Mouse (Mus musculus): ENCODE results near the gene Samd7. TPM values are rescaled to one million over a fixed set of nuclear protein-coding genes. Genes with fewer than 3 reads are reported as not detected.

Samd7 gene
- total RNA-seq, 2 experiments from 2014 or later = not detected

DNA sequence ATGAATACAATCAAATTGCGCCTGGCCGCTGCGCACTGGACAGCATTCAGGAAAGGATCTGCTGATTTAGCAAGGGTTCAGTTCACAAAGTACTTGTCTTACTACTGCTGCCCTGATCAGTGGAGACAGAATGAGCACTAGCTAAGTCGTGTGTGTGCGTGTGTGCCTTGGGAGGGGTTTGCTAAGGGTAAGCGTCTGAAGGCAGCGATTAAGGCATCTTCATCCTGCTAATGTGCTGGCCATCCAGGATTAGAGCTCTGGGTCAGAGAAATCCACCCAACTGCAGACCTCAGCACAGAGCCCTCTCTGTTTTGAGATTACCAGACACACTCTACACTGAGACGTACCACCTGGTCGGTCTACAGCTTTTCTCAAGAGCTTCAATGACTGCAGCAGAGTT lies 2.2 kb downstream of the Samd7 start:
- intact Hi-C loops (cut with DNase I) = no loop called here
- DNase-seq = no peak

- no peak for DNase-seq
- intact Hi-C loops (cut with DNase I) = no loop called here
Measured at GRCm38 (mm10) chr3:30754696-30755095, 8.6 kb downstream of the Samd7 start.

DNA sequence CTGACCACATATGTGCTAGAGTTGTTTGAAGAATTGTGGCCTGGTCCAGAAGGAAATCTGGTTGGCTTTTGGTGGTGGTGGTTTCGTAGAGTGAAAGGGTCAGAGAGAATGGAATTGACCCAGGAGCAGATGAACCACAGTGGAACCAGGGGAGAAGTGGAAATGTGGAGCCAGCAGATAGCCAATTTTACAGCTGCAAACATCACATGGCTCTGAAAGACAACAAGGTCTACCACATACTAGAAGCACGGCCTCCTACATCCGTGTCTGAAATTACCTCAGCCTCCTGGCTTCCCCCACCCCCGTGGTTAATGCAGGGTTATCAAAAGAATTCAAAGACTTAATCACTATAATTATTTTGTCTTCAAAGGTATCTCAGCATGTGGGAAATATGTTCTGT lies 18.8 kb downstream of the Samd7 start:
- intact Hi-C loops (cut with DNase I) = no loop called here
- no peak for DNase-seq

DNA sequence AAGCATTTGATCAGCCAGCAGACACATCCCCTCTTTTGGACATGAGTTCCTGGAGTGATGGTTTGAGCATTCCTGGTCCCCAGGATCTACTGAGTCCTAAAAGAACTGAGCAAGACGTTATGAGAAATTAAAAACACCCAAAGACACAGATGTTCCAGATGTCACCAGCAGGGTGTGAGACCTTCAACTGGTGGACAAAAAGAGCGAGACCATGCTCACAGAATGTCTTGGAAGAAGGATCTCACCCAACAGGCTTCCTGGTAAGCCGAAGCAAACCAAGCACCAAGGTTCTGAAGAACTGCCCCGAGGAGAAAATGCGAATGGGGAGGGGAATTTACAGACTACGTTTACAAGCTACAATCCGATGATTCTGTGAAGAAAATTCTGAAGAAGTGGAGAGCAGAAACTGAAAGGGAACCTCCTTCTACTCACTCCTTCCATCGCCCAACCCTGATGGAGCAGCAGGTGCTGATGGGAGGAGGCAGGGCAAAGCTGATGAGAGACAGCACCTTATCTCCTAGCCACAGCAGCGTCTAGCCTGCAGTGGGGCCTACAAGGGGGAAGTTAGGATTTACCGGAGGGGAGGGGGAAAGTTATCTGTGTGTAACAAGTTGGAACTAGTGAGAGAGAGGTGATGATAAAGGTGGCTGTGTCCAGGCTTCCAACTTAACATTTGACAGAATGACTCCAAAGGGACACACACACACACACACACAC lies 19.4 kb downstream of the Samd7 start:
- intact Hi-C loops (cut with DNase I) = no loop called here
- DNase-seq = no peak

DNA sequence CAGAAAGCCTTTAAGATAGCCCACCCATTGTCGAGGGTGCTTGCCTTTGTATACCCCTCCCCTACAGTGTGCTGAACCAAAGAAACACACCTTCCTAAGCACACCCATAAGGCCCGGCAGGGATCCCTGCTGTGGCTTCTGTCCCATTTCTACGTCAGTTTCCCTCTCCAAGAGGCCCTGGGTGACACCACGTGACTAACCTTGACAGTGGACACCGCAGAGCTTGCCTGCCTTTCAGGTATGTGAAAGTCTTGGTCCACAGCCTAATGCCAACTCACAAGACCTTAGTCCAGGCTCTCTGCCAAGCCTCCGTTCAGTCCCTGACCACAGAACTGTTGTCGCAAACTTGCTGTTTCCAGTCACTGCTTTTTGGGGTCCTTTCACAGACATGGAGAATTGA lies 20.1 kb downstream of the Samd7 start:
- peak; percentile 10 to 38 for DNase-seq
- intact Hi-C loops (cut with DNase I) = no loop called here

GRCm38 (mm10) chr3:30767271-30767670 lies 21.2 kb downstream of the Samd7 start:
- no peak for DNase-seq
- intact Hi-C loops (cut with DNase I) = no loop called here

DNA sequence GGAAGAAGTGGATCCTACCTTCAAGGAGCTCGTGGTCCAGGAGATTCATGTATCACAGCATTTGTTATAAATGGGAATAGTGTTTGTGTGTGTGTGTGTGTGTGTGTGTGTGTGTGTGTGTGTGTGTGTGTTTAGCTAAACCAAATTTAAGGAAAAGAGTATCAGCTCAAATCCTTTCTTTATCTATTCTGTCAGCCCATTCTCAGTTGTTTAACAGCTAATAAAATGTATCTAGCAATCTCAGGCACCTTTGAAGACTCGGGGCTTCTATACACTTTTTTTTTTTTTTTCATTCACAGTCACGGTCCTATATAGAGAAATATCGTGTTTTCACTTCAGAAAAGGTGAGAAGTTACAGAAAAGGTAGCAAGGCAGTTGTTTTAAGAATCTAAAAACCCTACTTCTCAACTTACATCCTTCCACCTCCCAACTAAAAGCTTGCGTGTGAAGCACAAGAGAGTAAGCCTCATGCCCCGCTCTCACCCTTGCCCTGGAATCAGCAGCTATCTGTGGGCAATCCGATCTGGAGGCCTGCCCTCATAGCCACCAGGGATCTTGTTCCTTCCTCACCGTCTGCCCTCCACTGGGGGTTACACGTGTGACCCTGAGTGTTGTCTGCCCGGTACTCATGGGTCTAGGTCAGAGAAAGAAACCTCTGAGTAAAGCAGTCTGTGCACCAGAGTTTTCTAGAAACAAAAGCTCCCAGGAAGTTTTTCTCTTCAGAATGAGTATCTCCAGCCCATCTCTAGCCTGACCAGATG lies 23.8 kb downstream of the Samd7 start:
- no peak for DNase-seq
- intact Hi-C loops (cut with DNase I) = no loop called here

- intact Hi-C loops (cut with DNase I) = no loop called here
Measured at GRCm38 (mm10) chr3:30771560-30771959, 25.5 kb downstream of the Samd7 start.

DNA sequence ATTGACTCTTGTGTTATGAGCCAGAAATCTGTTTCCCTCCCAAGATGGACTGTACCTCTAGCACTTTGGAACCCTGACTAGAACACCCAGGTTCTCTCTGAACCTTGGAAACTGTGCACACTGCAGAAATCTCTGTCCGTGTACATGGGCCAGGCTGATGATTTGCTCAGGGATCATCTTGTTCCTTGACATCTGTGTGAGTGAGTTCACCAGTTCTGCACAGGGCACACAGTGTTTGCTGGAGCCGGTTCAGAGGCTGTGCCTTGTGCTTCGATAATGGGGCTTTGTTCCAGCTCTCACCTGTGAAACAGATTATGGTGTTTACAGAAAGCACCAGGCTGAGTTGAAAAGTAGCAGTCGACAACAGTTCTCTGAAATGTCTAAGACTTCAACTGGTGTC lies 26.5 kb downstream of the Samd7 start:
- DNase-seq = no peak
- intact Hi-C loops (cut with DNase I) = no loop called here

More at GRCm38 (mm10) chr3:30771560-30771959, 25.5 kb downstream of the Samd7 start:
- no peak for DNase-seq

GRCm38 (mm10) chr3:30774677-30775076 lies 28.6 kb downstream of the Samd7 start:
- no peak for DNase-seq

DNA sequence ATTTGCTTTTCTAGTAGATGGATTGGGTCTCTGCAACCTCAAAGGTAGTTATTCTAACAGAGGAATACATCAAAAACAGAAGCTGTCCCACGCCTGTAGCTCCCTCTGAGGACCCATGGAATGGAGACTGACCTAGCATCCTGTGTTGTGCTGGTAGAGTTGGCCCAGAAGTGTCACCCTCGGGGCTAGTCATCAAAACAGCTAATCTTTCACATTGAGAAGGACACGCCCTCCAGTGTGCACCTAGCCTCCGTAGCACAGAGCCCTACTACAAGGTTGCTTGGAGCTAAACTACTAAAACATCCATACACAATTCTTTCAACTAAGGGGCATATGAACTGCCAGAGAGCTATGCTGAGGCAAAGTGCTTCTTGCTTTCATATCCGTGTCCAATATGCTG lies 31.9 kb downstream of the Samd7 start:
- intact Hi-C loops (cut with DNase I) = no loop called here
- DNase-seq = no peak

More at GRCm38 (mm10) chr3:30774677-30775076, 28.6 kb downstream of the Samd7 start:
- intact Hi-C loops (cut with DNase I) = no loop called here

GRCm38 (mm10) chr3:30788531-30788930 lies 42.4 kb downstream of the Samd7 start:
- DNase-seq = no peak
- intact Hi-C loops (cut with DNase I) = no loop called here

DNA sequence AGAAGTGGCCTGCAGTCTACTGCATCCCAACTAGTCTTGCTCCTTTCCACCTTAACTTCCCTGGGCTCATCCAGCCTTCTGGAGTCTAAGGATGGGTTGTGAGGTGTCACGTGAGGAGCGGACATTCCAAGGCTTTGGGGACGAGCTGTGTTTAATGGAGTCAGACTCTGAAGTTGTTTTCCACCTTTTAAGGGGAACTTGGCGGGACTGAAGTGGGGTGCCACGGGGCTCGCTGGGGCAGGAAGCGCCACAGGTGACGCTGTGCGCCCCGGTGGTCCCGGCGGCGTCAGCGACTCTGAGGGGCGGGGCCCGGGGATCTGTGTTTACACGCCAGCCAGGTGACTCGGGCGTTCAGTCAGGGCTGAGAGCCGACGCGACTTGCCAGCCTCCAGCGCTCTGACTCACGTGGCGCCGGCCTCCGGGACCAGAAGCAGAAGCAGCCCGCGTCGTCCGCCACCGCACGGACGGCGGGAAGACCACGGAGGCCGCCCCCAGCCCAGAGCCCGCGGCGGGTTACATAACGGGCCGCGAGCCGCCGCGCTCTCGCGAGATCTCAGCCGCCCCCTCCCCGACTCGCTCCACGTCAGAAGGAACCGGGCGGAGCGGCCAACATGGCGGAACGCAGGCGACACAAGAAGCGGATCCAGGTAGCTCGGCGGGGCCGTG lies 46.8 kb downstream of the Samd7 start, which contains the start of gene Sec62:
Gene Sec62 (plus strand): TSS at position 139 of the 666 bp plus-strand sequence.
- intact Hi-C loops (cut with DNase I) = loop anchor here (5.0 to 10.0 kb wide), 3 partner anchors 96 to 191 kb away; partner anchors contain the start of genes Lrrc31, Mynn and Phc3
- peak; percentile 96 to 97 for DNase-seq

DNA sequence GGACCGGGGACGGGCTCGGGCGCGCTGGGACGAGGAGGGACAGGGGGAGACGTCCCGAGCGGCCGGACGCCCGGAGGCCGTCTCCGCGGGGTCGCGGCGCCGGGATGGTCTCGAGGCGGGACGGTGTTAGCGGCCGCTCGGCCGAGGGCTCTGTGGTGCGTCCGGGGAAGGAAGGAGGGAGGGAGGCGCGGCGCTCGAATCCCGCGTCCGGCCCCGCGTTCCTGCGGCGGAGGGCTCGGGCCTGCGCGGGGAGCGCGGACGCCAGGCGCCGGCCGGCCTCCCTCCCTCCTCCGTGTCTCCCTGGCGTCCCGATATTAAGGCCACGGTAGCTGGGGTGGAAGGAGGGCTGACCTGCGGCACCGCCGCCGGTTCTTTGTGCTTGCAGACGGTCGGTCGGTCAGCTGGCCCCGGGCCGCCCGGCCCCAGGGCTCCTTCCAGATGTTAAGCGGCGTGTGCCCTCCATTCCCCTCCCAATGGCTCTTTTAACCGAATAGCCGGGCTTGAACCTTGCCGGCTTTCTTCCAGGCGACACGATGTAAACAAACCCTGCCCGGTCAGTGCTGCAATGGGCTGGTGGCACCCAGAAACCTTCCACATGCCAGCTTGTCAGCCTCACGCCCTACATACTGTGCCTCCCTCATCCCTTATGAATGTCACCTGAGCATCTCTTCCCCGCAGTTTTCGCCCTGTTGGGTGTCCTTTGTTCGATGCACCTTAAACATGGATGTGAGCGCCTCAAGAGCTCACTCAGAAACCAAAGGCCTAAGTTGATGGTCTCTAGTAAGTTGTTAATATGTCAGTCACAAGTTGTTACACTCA lies 47.5 kb downstream of the Samd7 start:
- intact Hi-C loops (cut with DNase I) = loop anchor here (5.0 to 10.0 kb wide), 3 partner anchors 96 to 191 kb away; partner anchors contain the start of genes Lrrc31, Mynn and Phc3

DNA sequence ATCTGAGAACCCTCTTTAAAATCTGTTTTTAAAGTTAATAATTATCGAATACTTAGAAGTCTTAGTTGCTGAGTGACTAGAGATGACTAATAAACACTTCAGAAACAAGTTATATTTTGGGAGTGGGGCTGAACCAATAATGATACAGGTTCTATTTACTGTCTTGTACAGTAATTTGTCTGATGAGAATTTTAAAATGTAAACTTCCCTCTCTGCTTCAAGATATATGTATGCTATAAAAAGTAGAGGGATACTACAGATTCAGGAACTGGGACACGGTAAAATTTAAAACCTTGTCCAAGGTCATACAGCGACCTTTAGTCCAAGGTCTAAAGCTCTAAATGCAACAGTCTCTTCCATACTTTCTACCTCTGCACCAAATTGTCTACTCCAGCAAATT lies 56.1 kb downstream of the Samd7 start:
- DNase-seq = no peak
- intact Hi-C loops (cut with DNase I) = loop anchor here (5.0 kb wide), 1 partner anchor 205 kb away; the partner anchor contains the start of gene Actrt3

More for the DNA sequence above, 47.5 kb downstream of the Samd7 start:
- no peak for DNase-seq

DNA sequence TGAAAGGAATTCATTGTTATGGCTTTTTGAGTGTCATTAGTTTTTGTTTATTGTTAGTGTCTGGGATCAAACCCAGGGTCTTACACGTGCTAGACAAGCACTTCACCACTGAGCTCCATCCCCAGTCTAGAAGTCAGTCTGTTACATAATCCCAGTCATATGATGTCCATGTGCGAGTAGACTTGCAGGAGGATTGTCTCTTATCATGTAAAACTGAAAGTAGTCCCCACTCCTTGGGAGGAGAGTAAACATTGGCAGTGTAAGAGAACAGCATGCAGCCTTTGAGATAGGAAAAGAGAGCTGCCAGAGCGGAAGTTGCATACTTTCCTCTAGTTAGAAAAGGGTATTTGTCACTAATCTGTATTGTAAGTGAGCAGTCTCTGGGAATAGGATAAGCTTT lies 66.8 kb downstream of the Samd7 start:
- peak in 1 of 2 experiments; percentile 3 for DNase-seq
- intact Hi-C loops (cut with DNase I) = no loop called here

Measured in heart, postnatal 14 days (tissue).